Mouse (Mus musculus): ENCODE measurements around the gene Lipi. TPM values are rescaled to one million over a fixed set of nuclear protein-coding genes. Genes with fewer than 3 reads are reported as not detected.

Gene Lipi
- not detected in 2 replicates for polyA plus RNA-seq (2015; fragmentation: Nextera tagmentation; extraction: Ambion mirVana)

DNA sequence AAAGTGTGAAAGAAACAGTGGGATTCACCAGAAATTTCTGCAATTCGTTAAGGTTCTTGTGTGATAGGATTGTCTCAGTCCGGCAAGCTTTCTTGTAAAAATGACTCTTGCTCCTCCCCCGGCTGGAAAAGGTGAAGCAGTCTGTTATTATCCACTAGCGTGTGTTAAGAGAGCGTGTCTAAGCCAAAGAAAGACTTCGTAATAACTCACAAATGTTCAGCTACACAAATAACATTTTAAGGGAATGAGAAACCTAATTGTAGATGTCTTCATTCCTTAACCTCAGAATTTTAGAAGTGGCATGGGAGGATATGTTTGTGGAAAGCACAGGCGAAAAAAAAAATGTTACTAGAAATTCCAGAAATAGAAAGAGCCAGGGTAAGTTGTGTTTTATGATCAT lies at the start of gene Lipi:
Lipi (minus strand) TSS at position 101 of the 400 bp plus-strand sequence.
- H3K9me3 ChIP-seq = no peaks in the 10 kb centered on the region
- no peak for ATAC-seq (ENCODE audit: borderline replicate concordance, extremely low read depth, low FRiP score, low TSS enrichment)
- no peak within 1 kb of the TSS for H3K4me2 ChIP-seq
- no peaks in the 10 kb centered on the region for H3K4me1 ChIP-seq
- H3K4me3 ChIP-seq = no peak within 1 kb of the TSS
- H3K27ac ChIP-seq = no peak within 1 kb of the TSS
- H3K9ac ChIP-seq = no peak within 1 kb of the TSS
- H3K36me3 ChIP-seq = no peaks in the 10 kb centered on the region
- WGBS = 82% methylated on average over 7 of the region's 7 CpGs
- H3K27me3 ChIP-seq = no peaks in the 10 kb centered on the region

DNA sequence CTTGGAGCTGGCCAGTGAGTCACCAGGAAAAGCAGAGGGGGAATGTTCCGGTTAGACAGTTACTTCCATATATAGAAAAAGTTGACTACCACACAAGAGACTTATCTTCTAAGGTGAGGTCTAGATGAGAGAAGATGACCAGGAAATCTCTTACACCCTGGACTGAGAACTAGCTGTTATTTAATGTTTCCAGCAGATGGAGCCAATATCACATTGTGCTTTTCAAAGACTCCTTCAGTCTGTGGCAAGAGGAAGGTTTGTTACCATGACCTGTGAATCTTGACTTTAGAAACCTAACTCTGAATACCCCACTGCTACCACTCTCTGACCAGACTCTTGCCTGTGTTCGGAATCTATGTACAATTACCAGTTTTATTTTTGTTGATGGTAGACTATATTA lies 42.0 kb upstream of the Lipi start:
- Histone ChIP-seq H3K4me3 (no peak overlapping the region), H3K4me2 (no peak overlapping the region), H3K9me3 (no peaks in the 10 kb centered on the region), H3K27ac (no peak overlapping the region), H3K9ac (no peak overlapping the region), H3K4me1 (no peaks in the 10 kb centered on the region), H3K36me3 (no peaks in the 10 kb centered on the region), H3K27me3 (no peaks in the 10 kb centered on the region)
- WGBS = 74% methylated on average over 2 of the region's 2 CpGs
- ATAC-seq (ENCODE audit: borderline replicate concordance, extremely low read depth, low FRiP score, low TSS enrichment) = no peak

DNA sequence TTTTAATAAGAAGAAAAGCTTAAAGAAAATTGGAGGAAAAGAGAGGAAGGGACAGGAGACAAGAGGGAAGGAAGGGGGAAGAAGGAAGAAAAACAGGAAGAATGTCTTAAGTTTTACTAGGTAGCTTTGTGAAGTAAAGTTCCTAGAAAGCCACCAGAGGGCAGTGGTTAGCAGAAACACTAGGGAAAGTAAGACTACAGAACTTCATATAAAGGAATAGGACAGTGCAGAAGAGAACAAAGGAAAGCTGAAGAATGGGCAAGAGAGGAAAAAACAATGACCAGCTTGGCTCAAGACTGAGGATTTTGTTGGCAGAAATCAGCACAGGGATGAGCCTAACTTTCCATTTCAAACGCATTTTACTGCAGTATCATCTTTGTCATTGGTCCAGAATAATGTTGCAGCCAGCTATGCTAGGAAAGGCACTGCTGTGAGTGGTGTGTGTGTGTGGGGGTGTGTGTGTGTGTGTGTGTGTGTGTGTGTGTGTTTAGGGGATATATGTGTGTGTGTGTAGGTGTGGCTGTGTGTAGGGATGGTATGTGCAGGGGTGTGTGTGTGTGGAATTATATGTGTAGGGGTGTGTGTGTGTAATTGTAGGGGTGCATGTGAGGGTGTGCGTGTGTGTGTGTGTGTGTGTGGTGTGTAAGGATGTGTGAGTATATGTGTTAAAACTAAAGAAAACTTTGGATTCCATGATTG lies 31.9 kb upstream of the Lipi start:
- Histone ChIP-seq H3K4me3 (no peak overlapping the region), H3K27me3 (no peaks in the 10 kb centered on the region), H3K27ac (no peak overlapping the region), H3K9me3 (no peaks in the 10 kb centered on the region), H3K36me3 (no peaks in the 10 kb centered on the region), H3K4me2 (no peak overlapping the region), H3K9ac (no peak overlapping the region), H3K4me1 (no peaks in the 10 kb centered on the region)
- WGBS = 75% methylated on average over 2 of the region's 2 CpGs
- no peak for ATAC-seq (ENCODE audit: borderline replicate concordance, extremely low read depth, low FRiP score, low TSS enrichment)

DNA sequence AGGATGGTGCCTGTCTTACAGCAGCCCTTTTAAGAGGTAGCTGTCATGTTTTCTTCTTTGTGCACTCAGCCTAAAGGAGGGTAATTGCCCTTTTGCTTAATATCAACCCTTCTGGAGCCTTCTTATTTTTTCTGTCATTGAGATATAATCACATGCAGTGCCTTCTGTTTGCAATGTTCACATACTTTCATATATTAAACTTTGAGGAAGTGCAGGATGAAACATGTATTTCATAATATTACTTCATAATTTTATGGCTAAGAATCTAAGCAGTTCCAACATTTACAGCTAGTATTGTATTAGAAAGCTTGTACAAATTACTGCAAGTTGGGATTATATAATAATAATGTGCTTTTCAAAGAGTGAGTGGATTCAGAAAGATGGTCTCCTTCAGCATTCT lies 26.7 kb upstream of the Lipi start:
- no peaks in the 10 kb centered on the region for H3K4me1 ChIP-seq
- no peaks in the 10 kb centered on the region for H3K36me3 ChIP-seq
- ATAC-seq (ENCODE audit: borderline replicate concordance, extremely low read depth, low FRiP score, low TSS enrichment) = no peak
- H3K27ac ChIP-seq = no peak overlapping the region
- H3K4me2 ChIP-seq = no peak overlapping the region
- no peaks in the 10 kb centered on the region for H3K9me3 ChIP-seq
- H3K9ac ChIP-seq = no peak overlapping the region
- no peaks in the 10 kb centered on the region for H3K27me3 ChIP-seq
- no peak overlapping the region for H3K4me3 ChIP-seq

DNA sequence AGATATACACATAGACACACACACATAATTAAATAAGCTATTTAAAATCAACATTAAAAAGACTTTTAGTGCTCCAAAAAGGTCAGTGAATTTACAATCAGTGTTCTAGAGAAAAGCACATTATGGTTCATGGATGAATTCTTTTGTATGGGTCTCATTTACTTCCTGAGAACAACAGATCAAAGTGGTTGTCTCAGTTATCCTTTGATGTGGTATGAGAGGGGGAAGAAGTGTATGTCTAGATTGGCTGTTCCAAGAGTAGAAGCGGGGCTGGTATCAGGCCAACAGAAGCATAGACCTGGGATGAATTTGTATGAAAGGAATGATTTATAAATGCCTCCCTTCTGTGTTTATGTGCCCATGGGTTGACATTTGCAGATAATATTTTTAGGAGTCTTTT lies 20.6 kb upstream of the Lipi start:
- Histone ChIP-seq H3K4me3 (no peak overlapping the region), H3K27me3 (no peaks in the 10 kb centered on the region), H3K9me3 (no peaks in the 10 kb centered on the region), H3K27ac (no peak overlapping the region), H3K4me1 (no peaks in the 10 kb centered on the region), H3K9ac (no peak overlapping the region), H3K4me2 (no peak overlapping the region), H3K36me3 (no peaks in the 10 kb centered on the region)
- WGBS = 47% methylated on average over 1 of the region's 1 CpGs
- ATAC-seq (ENCODE audit: borderline replicate concordance, extremely low read depth, low FRiP score, low TSS enrichment) = no peak

DNA sequence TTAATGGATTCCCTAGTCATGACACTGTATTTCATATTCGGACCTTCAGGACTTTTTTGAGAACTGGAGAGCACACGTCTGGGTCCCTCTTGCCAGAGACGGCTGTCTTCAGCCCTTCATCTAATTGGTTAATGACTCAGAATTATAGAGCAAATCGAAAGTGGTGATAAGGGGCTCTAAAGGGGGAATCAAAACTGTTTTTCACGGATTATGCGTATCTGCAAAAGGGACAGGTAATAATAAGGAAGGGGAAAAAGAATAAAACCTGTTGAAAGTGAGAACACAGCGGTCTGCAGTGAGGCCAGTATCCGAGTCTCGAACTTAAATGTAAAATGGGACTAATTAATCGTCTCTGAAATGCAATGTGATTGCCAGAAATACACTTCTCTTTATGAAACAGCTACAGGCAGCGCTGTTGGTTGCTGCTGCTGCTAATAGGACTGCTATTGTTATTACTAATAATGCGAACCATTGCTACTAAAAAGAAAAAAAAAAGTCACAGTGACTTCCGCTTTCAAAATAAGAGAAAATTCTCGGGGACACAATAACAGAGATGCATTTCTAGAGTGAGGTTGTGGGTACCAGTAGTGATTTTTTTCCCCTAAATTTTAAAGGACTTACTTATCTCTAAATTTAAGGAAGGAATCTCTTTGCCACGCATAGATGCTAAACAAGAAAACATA lies 7.8 kb upstream of the Lipi start:
- H3K27me3 ChIP-seq = peaks cover 2% of the 10 kb centered on the region; the same call in 1 of the 2 replicates
- no peaks in the 10 kb centered on the region for H3K9me3 ChIP-seq
- peak overlapping the region; percentile 78 for H3K4me3 ChIP-seq
- no peak for ATAC-seq (ENCODE audit: borderline replicate concordance, extremely low read depth, low FRiP score, low TSS enrichment)
- 11% methylated on average over 15 of the region's 15 CpGs for WGBS
- peak overlapping the region; percentile 90 for H3K4me2 ChIP-seq
- no peak overlapping the region for H3K27ac ChIP-seq
- no peaks in the 10 kb centered on the region for H3K36me3 ChIP-seq
- no peaks in the 10 kb centered on the region for H3K4me1 ChIP-seq
- no peak overlapping the region for H3K9ac ChIP-seq

DNA sequence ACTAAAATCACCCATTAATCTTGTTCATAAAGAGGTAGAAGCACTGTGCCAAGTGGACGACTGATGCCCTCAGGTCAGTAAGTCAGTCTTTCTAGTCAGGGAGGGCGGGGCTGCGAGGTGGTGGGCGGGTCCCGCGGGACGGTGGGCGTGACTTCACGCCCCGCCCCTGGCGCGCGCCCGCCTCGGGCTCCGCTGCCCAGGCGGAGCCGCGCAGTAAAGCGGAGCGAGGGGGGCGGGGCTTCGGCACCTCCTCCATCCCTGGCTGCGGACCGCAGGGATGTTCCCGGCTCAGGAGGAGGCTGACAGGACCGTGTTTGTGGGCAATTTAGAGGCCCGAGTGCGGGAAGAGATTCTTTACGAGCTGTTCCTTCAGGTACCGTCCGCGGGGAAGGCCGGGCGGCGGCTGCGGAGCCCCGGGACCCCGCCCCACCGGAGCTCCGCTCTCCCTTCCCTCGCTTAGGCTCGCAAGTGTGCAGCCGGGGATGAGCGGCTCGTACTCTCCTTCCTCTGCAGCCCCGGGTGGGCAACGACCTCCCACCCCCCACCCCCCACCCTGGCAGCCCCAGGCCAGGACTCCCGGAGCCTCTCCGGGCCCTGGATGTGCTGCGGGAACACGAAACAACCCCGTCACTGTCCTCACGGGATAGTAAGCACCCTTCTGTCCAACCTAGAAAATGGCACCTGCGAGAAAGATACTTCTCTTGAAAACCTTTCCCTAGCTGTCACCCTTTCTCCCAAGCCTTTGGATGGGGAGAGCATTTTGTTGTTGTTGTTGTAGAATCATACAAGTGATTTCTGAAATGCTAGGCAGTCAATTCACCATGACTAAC lies 7.0 kb upstream of the Lipi start, which contains the start of gene Rbm11:
Rbm11 (plus strand) TSS at position 174 of the 830 bp plus-strand sequence.
- under 1% methylated on average over 51 of the region's 55 CpGs for WGBS
- no peaks in the 10 kb centered on the region for H3K4me1 ChIP-seq
- H3K4me3 ChIP-seq = peak within 1 kb of the TSS; percentile 78
- no peaks in the 10 kb centered on the region for H3K36me3 ChIP-seq
- H3K9ac ChIP-seq = peak within 1 kb of the TSS; percentile 41; the same call in 1 of the 2 replicates
- H3K27me3 ChIP-seq = peaks cover 2% of the 10 kb centered on the region; the same call in 1 of the 2 replicates
- no peaks in the 10 kb centered on the region for H3K9me3 ChIP-seq
- peak; percentile 99 for ATAC-seq (ENCODE audit: borderline replicate concordance, extremely low read depth, low FRiP score, low TSS enrichment)
- H3K27ac ChIP-seq = no peak within 1 kb of the TSS
- H3K4me2 ChIP-seq = peak within 1 kb of the TSS; percentile 90

DNA sequence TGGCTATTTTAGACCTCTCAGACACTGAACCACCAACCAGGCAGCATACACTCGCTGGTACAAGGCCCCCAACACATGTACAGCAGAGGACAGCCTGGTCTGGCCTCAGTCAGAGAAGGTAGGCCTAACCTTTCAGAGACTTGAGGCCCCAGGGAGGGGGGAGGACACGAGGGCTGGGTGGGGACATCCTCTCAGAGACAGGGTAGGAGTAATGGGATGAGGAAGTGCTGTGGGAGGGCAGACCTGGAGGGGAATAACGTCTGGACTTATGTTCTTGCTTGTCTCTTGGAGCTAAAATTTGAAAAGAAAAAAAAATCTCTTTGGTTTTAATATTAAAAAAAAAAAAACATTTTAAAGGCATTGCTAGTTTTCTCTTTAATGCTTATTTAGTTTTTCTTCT lies 605 bp upstream of the Lipi start:
- H3K4me1 ChIP-seq = no peaks in the 10 kb centered on the region
- no peaks in the 10 kb centered on the region for H3K27me3 ChIP-seq
- no peaks in the 10 kb centered on the region for H3K9me3 ChIP-seq
- no peak overlapping the region for H3K4me3 ChIP-seq
- ATAC-seq (ENCODE audit: borderline replicate concordance, extremely low read depth, low FRiP score, low TSS enrichment) = no peak
- no peak overlapping the region for H3K9ac ChIP-seq
- WGBS = 29% methylated on average over 3 of the region's 3 CpGs
- H3K4me2 ChIP-seq = no peak overlapping the region
- H3K27ac ChIP-seq = no peak overlapping the region
- no peaks in the 10 kb centered on the region for H3K36me3 ChIP-seq

DNA sequence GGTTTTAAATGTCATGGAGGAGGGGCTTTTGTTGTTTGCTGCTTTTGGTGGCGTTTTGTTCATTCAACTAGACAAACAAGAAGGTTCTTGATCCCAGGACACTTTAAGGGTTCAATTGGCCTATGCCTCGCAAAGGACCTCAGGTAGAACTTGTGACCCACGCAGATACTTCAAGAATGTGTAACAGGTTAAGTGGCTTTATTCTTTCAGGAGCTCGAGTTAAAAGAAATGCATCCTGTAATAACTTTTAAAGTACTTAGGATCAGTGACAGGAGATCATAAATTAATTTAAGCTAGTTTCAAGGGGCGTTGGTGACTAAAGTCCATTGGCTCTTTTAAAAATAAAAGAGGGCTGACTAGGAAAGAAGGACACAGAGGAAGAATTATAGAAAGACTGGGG lies 3.6 kb downstream of the Lipi start:
- no peaks in the 10 kb centered on the region for H3K36me3 ChIP-seq
- H3K9me3 ChIP-seq = no peaks in the 10 kb centered on the region
- no peaks in the 10 kb centered on the region for H3K27me3 ChIP-seq
- WGBS = 55% methylated on average over 5 of the region's 5 CpGs
- no peak overlapping the region for H3K4me2 ChIP-seq
- H3K27ac ChIP-seq = no peak overlapping the region
- ATAC-seq (ENCODE audit: borderline replicate concordance, extremely low read depth, low FRiP score, low TSS enrichment) = no peak
- H3K9ac ChIP-seq = no peak overlapping the region
- H3K4me3 ChIP-seq = no peak overlapping the region
- no peaks in the 10 kb centered on the region for H3K4me1 ChIP-seq

DNA sequence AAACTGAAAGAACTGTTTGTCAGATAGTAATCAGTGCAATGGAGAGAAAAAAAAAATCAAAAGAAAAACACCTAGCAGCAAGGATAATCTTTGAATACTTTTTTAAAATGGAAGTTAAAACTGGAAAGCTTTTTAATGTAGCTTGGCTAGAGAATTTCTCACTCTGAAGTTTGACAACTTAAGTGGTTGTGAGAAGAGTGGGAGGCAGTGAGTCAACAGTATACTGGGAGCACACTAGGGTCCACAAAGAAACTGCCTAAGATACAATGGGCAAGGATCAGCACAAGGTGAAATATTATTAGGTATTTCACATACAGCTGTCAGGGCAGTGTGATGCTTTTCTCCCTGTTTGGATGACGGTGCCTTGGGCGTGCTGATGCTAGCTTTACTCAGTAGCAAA lies 23.0 kb downstream of the Lipi start:
- WGBS = 85% methylated on average over 2 of the region's 2 CpGs
- Histone ChIP-seq H3K4me3 (no peak overlapping the region), H3K4me2 (no peak overlapping the region), H3K36me3 (no peaks in the 10 kb centered on the region), H3K9me3 (no peaks in the 10 kb centered on the region), H3K27ac (no peak overlapping the region), H3K9ac (no peak overlapping the region), H3K27me3 (no peaks in the 10 kb centered on the region), H3K4me1 (no peaks in the 10 kb centered on the region)
- no peak for ATAC-seq (ENCODE audit: borderline replicate concordance, extremely low read depth, low FRiP score, low TSS enrichment)

DNA sequence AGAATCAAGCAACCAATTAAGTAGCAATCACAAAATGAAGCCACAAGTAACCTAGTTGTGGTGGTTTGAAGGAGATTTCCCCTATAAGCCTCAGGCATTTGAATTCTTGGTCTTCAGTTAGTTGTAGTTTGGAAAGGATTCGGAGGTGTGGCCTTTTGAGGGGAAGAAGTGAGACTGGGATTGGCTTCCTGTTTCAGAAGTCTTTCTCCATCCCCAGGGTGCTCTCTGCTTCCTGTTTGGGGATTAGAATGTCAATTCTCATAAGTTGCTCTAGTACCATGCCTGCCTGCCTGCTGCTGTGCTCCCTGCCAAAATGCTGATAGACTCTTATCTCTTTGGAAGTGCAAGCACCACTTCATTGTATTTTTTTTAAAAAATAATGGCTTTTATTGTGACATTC lies 40.6 kb downstream of the Lipi start:
- Histone ChIP-seq H3K27ac (no peak overlapping the region), H3K4me3 (no peak overlapping the region), H3K27me3 (no peaks in the 10 kb centered on the region), H3K9ac (no peak overlapping the region), H3K9me3 (no peaks in the 10 kb centered on the region), H3K36me3 (no peaks in the 10 kb centered on the region), H3K4me2 (no peak overlapping the region), H3K4me1 (no peaks in the 10 kb centered on the region)
- 74% methylated on average over 1 of the region's 1 CpGs for WGBS
- no peak for ATAC-seq (ENCODE audit: borderline replicate concordance, extremely low read depth, low FRiP score, low TSS enrichment)

Measured in lung, embryonic 15.5 days (tissue).